Mouse (Mus musculus) cerebellum, adult 2 months (tissue): ENCODE data around the gene Odf2l.

Source experiments
- CTCF ChIP-seq: fragments of 200-500 bp; IDR thresholded peaks from 2 replicates; pipeline ENCODE4 v1.5.1; 2011; ENCODE audit warnings: low read depth, mild to moderate bottlenecking, control low read depth, low read length, moderate library complexity, borderline replicate concordance; ENCODE audit not compliant: insufficient read depth
- POLR2A ChIP-seq: fragments of 200-500 bp; IDR thresholded peaks from 2 replicates; pipeline ENCODE4 v1.6.1; 2011; ENCODE audit warnings: low read length, control low read depth, borderline replicate concordance; ENCODE audit not compliant: insufficient read depth

GRCm38 (mm10) chr3:145072339-145072738, 46.0 kb upstream of the Odf2l start:
- no peak for TF ChIP-seq CTCF
- no peak for TF ChIP-seq POLR2A
